Mouse (Mus musculus) forebrain, embryonic 11.5 days (tissue): ENCODE data around the gene C2cd4c. TPM values are rescaled to one million over a fixed set of nuclear protein-coding genes. Genes with fewer than 3 reads are reported as not detected.

Experiments used
- ATAC-seq: fragments of 200-750 bp; cut with Nextera tagmentation; replicated peaks from 2 replicates; pipeline ENCODE4 v1.8.0; 2017; ENCODE audit warnings: moderate TSS enrichment; ENCODE audit not compliant: low FRiP score
- DNase-seq: peaks from one replicate; pipeline ENCODE4 v3.0.0-alpha.2; 2017; ENCODE audit warnings: low spot score
- H3K27ac ChIP-seq: fragments of 300-500 bp; sonication (generic); 2 replicates; pipeline ENCODE4 v1.5.1; 2014; ENCODE audit warnings: low read depth, low read length
- H3K27me3 ChIP-seq: fragments of 300-500 bp; sonication (generic); 2 replicates; pipeline ENCODE4 v1.6.1; 2014; ENCODE audit warnings: mild to moderate bottlenecking, low read length, mixed read lengths; ENCODE audit not compliant: control insufficient read depth, insufficient read depth
- H3K36me3 ChIP-seq: fragments of 300-500 bp; sonication (generic); 2 replicates; pipeline ENCODE4 v1.6.1; 2014; ENCODE audit warnings: mild to moderate bottlenecking, low read length, moderate library complexity, mixed read lengths; ENCODE audit not compliant: control insufficient read depth, insufficient read depth
- H3K4me1 ChIP-seq: fragments of 300-500 bp; sonication (generic); replicated peaks from 2 replicates; pipeline ENCODE4 v1.6.1; 2014; ENCODE audit warnings: low read length, mixed read lengths; ENCODE audit not compliant: control insufficient read depth, insufficient read depth
- H3K4me2 ChIP-seq: fragments of 300-500 bp; sonication (generic); 2 replicates; pipeline ENCODE4 v1.6.1; 2014; ENCODE audit warnings: low read depth, mild to moderate bottlenecking, low read length, moderate library complexity, mixed read lengths; ENCODE audit not compliant: severe bottlenecking
- H3K4me3 ChIP-seq: fragments of 300-500 bp; sonication (generic); 2 replicates; pipeline ENCODE4 v1.5.1; 2014; ENCODE audit warnings: low read depth, low read length
- H3K9ac ChIP-seq: fragments of 300-500 bp; sonication (generic); 2 replicates; pipeline ENCODE4 v1.6.1; 2014; ENCODE audit warnings: low read length
- H3K9me3 ChIP-seq: fragments of 300-500 bp; sonication (generic); 2 replicates; pipeline ENCODE4 v1.6.1; 2016; ENCODE audit warnings: low read length, mixed read lengths; ENCODE audit not compliant: control insufficient read depth
- WGBS: fragments of 180-500 bp; shearing (Covaris S2); extraction: QIAGEN DNeasy Blood & Tissue Kit; methylation state at CpG from one replicate; pipeline ENCODE4 v1.1.7; 2014; 5-methylcytosine and 5-hydroxymethylcytosine counted together
- polyA plus RNA-seq: library from polyadenylated mRNA; unstranded; fragments of >200 nt; fragmentation: Nextera tagmentation; extraction: Ambion mirVana; gene quantifications from 2 replicates; pipeline ENCODE4 v1.2.1, GENCODE M21; 2014

The C2cd4c gene
- polyA plus RNA-seq, 1 experiment from 2014 or later = 0.04 TPM

GRCm38 (mm10) chr10:79578891-79579290 is 34.9 kb downstream of the C2cd4c start:
- Histone ChIP-seq H3K27me3 (peaks cover 2% of the 10 kb centered on the region; the same call in 1 of the 2 replicates), H3K4me3 (no peak overlapping the region), H3K27ac (no peak overlapping the region), H3K4me2 (no peak overlapping the region), H3K36me3 (no peaks in the 10 kb centered on the region), H3K9me3 (no peaks in the 10 kb centered on the region), H3K4me1 (no peaks in the 10 kb centered on the region), H3K9ac (no peak overlapping the region)
- DNase-seq (peak; percentile 53), ATAC-seq (no peak)
- WGBS = 82% methylated on average over 7 of the region's 7 CpGs

DNA sequence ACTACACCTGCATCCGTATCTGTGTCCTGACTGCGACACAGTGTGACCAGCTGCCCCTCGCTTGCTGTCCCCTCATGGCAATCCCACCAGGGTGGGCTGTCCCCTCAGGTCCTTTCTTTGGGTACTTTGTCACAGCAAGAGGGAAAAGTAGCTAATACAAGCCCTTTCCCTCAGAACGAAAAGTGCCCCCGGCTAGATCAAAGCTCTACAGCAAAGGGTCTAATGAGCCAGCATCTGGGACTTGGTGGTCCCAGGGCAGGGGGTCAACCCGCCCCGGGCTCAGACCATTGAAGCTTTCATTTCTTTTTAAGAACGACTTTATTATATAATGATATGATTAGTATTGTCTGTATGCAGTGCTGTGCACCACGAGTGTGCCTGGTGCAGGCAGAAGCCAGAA is 35.5 kb downstream of the C2cd4c start:
- DNase-seq (peak; percentile 50), ATAC-seq (no peak)
- no peaks in the 10 kb centered on the region for H3K4me1 ChIP-seq
- H3K9me3 ChIP-seq = no peaks in the 10 kb centered on the region
- H3K27me3 ChIP-seq = peaks cover 2% of the 10 kb centered on the region; the same call in 1 of the 2 replicates
- H3K9ac ChIP-seq = no peak overlapping the region
- H3K27ac ChIP-seq = no peak overlapping the region
- WGBS = 43% methylated on average over 9 of the region's 9 CpGs
- no peak overlapping the region for H3K4me3 ChIP-seq
- H3K36me3 ChIP-seq = no peaks in the 10 kb centered on the region
- H3K4me2 ChIP-seq = no peak overlapping the region

- Histone ChIP-seq H3K27me3 (peaks cover 2% of the 10 kb centered on the region; the same call in 1 of the 2 replicates), H3K4me2 (no peak overlapping the region), H3K27ac (no peak overlapping the region), H3K4me3 (no peak overlapping the region), H3K36me3 (no peaks in the 10 kb centered on the region), H3K4me1 (no peaks in the 10 kb centered on the region), H3K9ac (no peak overlapping the region), H3K9me3 (no peaks in the 10 kb centered on the region)
- 71% methylated on average over 4 of the region's 4 CpGs for WGBS
- DNase-seq = peak; percentile 9
- no peak for ATAC-seq
Observed at GRCm38 (mm10) chr10:79577376-79577775, 36.4 kb downstream of the C2cd4c start.

DNA sequence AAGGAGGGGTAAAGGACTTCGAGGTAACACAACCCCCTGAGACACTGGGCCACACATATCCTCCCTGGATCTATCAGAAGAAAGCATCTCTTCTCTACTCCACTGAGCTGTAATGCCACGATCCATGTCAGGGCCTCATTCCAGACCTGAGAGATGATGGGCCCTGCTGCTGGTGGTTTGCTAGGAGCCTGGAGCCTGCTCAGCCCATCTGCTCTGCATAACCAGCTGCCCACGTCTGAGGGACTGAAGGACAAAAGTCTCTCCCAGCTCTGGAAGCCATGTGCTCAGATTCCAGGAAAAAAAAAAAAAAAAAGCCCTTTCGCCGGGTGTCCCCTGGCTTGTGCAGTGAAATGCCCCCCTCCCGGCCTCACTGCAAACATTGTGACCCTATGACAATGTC is 38.1 kb downstream of the C2cd4c start:
- Histone ChIP-seq H3K9me3 (no peaks in the 10 kb centered on the region), H3K4me1 (no peaks in the 10 kb centered on the region), H3K27ac (no peak overlapping the region), H3K4me3 (no peak overlapping the region), H3K27me3 (peaks cover 2% of the 10 kb centered on the region; the same call in 1 of the 2 replicates), H3K36me3 (no peaks in the 10 kb centered on the region), H3K4me2 (no peak overlapping the region), H3K9ac (no peak overlapping the region)
- DNase-seq (no peak), ATAC-seq (no peak)
- WGBS = 73% methylated on average over 6 of the region's 6 CpGs

GRCm38 (mm10) chr10:79574796-79575195 is 39.0 kb downstream of the C2cd4c start:
- H3K36me3 ChIP-seq = no peaks in the 10 kb centered on the region
- H3K4me2 ChIP-seq = no peak overlapping the region
- H3K27ac ChIP-seq = no peak overlapping the region
- no peak overlapping the region for H3K9ac ChIP-seq
- H3K27me3 ChIP-seq = no peaks in the 10 kb centered on the region
- no peaks in the 10 kb centered on the region for H3K9me3 ChIP-seq
- WGBS = 89% methylated on average over 6 of the region's 6 CpGs
- H3K4me3 ChIP-seq = no peak overlapping the region
- H3K4me1 ChIP-seq = no peaks in the 10 kb centered on the region
- ATAC-seq (no peak), DNase-seq (no peak)

DNA sequence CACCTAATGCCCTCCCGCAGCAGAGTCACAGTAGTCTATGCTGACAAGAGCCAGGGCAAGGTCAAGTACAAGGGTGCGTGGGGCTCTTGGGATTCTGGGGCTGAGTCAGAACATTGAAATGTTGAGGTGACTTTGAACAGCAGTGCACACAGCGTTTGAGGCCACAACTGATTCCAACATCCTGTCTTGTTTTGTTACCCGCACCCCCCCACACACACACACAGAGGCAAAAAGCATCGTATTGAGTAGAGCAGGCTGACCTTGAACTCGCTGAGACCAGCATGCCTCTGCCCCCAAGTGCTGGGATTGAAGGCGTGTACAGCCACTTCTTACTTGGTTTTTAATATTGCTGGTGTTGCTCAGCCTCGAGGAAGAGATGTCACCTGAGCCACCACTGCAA is 39.5 kb downstream of the C2cd4c start:
- no peaks in the 10 kb centered on the region for H3K4me1 ChIP-seq
- no peak overlapping the region for H3K4me3 ChIP-seq
- ATAC-seq (no peak), DNase-seq (peak; percentile 39)
- no peak overlapping the region for H3K27ac ChIP-seq
- H3K9ac ChIP-seq = no peak overlapping the region
- no peaks in the 10 kb centered on the region for H3K36me3 ChIP-seq
- 88% methylated on average over 8 of the region's 8 CpGs for WGBS
- no peaks in the 10 kb centered on the region for H3K9me3 ChIP-seq
- H3K4me2 ChIP-seq = no peak overlapping the region
- H3K27me3 ChIP-seq = no peaks in the 10 kb centered on the region

GRCm38 (mm10) chr10:79573611-79574010 is 40.2 kb downstream of the C2cd4c start:
- Histone ChIP-seq H3K4me1 (no peaks in the 10 kb centered on the region), H3K27ac (no peak overlapping the region), H3K9me3 (no peaks in the 10 kb centered on the region), H3K27me3 (no peaks in the 10 kb centered on the region), H3K4me3 (no peak overlapping the region), H3K9ac (no peak overlapping the region), H3K4me2 (no peak overlapping the region), H3K36me3 (no peaks in the 10 kb centered on the region)
- ATAC-seq (no peak), DNase-seq (peak; percentile 39)
- 80% methylated on average over 6 of the region's 6 CpGs for WGBS

- no peak overlapping the region for H3K4me2 ChIP-seq
- no peak overlapping the region for H3K4me3 ChIP-seq
- ATAC-seq (no peak), DNase-seq (peak; percentile 15)
- no peak overlapping the region for H3K27ac ChIP-seq
- no peak overlapping the region for H3K9ac ChIP-seq
- no peaks in the 10 kb centered on the region for H3K9me3 ChIP-seq
- no peaks in the 10 kb centered on the region for H3K4me1 ChIP-seq
- 90% methylated on average over 2 of the region's 2 CpGs for WGBS
- H3K36me3 ChIP-seq = no peaks in the 10 kb centered on the region
- H3K27me3 ChIP-seq = no peaks in the 10 kb centered on the region
Observed at GRCm38 (mm10) chr10:79571314-79571713, 42.5 kb downstream of the C2cd4c start.

GRCm38 (mm10) chr10:79569921-79570320 is 43.9 kb downstream of the C2cd4c start:
- 90% methylated on average over 5 of the region's 5 CpGs for WGBS
- no peaks in the 10 kb centered on the region for H3K4me1 ChIP-seq

More at GRCm38 (mm10) chr10:79569921-79570320, 43.9 kb downstream of the C2cd4c start:
- no peak overlapping the region for H3K27ac ChIP-seq
- H3K27me3 ChIP-seq = no peaks in the 10 kb centered on the region
- no peaks in the 10 kb centered on the region for H3K9me3 ChIP-seq
- no peaks in the 10 kb centered on the region for H3K36me3 ChIP-seq
- H3K4me3 ChIP-seq = no peak overlapping the region
- no peak overlapping the region for H3K4me2 ChIP-seq
- DNase-seq (peak; percentile 15), ATAC-seq (no peak)
- H3K9ac ChIP-seq = no peak overlapping the region
